Mouse (Mus musculus) olfactory bulb, adult 2 months (tissue): ENCODE measurements around the gene C1qa.

Experiments
- CTCF ChIP-seq: fragments of 200-500 bp; IDR thresholded peaks from 2 replicates; pipeline ENCODE4 v1.5.1; 2012; ENCODE audit warnings: low read depth, mild to moderate bottlenecking, low read length, moderate library complexity; ENCODE audit not compliant: insufficient read depth
- POLR2A ChIP-seq: fragments of 200-500 bp; IDR thresholded peaks from 2 replicates; pipeline ENCODE4 v1.6.1; 2012; ENCODE audit warnings: mild to moderate bottlenecking, low read depth, low read length, moderate library complexity; ENCODE audit not compliant: insufficient read depth

GRCm38 (mm10) chr4:136886101-136886500 is 12.5 kb downstream of the C1qa start, which contains the start of gene C1qb:
- TF ChIP-seq CTCF (no peak), POLR2A (no peak)
